Mouse (Mus musculus): Measurements from ENCODE around the gene Anxa2. TPM values are rescaled to one million over a fixed set of nuclear protein-coding genes. Genes with fewer than 3 reads are reported as not detected.

Anxa2 gene
- total RNA-seq, 2 experiments from 2014 or later = 207 to 221 TPM

DNA sequence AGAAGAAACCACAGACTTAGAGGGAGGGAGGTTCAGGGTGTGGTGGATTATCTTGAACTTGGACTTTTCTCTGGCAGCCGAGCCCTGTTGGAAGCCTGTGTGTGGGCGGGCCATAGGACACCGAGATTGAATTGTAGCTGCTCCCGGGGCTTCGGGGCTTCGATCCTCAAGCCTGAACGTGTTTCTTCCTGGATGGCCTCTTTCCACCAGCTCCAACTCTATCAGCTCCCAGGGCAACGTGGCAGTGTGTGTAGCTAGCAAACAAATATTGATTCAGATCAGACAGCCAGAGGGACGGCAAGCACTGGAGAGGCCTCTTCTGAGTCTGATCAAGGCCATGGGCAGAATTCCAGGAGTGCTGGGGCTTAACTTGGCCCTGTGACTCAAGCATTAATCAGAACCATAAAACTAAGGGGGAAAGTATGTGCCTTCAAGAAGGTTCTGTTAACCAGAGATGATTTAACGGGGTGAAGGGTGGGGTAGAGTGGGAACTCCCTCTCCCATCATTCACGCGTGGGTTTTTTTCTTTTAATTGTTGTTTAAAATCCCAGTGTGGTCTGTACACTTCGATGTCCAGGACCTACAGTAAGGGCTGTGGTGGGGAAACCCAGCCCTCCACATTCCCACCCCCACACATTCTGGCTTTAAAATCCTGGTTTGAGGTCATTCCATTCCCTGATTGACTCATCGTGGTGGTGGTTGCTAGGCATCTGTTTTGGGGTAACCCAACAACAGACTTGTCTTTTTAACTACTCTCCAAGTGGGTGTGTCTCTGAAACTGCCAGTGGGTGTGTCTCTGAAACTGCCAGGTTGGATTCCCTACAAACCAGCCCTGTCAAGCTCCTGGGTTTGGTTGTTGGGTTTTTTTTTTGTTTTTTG lies 4.6 kb downstream of the Anxa2 start:
- intact Hi-C loops (cut with DNase I) = loop anchor here (2.0 kb wide), 1 partner anchor 15 kb away; no protein-coding TSS in a partner anchor
- peak; percentile 81 to 83 for DNase-seq

DNA sequence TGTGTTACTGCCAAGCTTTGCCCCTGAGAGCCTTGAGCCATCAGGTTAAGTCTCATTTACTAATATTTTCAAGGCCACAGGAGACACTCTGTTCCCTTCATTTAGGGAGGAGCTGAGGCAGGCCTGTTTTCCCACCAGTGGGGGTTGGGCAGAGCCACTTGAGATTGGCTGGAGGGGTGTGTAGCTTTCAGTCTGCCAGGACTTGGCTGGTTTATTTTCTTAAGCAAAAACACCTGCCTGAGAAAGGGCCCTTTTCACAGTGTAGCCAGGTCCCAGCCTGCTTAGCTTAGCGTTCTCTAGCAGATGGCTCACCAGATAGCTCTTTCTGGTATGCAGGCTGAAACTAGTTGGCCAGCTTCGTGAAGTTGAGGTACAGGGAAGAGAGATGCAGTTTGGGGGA lies 5.6 kb downstream of the Anxa2 start:
- intact Hi-C loops (cut with DNase I) = loop anchor here (2.0 kb wide), 1 partner anchor 14 kb away; no protein-coding TSS in a partner anchor

DNA sequence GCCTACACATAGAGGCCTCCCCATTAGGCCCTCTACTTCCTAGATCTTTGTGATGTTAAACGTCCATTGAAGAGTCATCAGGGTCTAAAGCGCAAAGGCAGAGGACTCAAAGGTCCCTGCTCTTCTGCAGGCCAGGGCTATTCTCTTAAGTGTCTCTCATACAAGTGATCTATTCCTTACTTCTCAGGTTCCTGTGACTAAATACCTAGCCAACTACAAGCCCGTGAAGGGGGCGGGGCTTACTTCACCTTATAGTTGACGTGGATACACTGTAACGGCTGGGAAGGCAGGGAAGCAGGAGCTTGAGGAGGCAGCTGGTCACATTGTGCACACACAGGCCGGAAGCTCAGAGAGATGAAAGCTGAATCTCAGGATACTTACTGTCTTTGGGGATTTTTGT lies 6.5 kb downstream of the Anxa2 start:
- intact Hi-C loops (cut with DNase I) = loop anchor here (2.0 kb wide), 1 partner anchor 13 kb away; no protein-coding TSS in a partner anchor
- DNase-seq = no peak

More for the DNA sequence above, 5.6 kb downstream of the Anxa2 start:
- DNase-seq = peak; percentile 62

- DNase-seq = no peak
- intact Hi-C loops (cut with DNase I) = no loop called here
Observed at GRCm38 (mm10) chr9:69463046-69463445, 9.6 kb downstream of the Anxa2 start.

DNA sequence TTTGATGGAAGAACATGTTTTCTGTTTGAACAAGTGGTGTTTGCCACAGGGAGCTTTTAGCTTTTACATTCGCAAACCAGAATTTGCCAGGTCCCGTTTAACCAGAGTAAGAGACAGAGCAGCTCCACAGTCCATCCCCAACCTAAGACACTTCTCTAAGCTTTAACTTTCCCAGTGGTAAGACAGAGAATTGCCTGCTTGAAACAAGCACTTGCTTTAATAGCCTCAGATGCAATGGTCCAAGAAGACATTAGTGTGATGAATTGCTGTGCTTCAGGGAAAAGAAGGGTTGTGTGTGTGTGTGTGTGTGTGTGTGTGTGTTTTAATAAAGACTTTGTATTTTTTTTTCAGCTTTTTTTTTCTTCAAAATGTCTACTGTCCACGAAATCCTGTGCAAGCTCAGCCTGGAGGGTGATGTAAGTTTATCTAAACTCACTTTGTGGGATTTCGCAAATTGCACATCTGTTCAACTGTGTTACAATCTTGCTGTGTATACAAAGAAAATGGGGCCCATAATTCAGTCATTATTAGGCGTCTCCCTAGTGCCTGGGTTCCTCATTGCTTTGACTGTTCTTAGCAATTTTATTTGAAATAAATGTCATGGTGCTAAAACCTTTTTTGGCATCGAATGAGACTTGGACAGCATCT lies 10.8 kb downstream of the Anxa2 start:
- intact Hi-C loops (cut with DNase I) = no loop called here
- DNase-seq = no peak

DNA sequence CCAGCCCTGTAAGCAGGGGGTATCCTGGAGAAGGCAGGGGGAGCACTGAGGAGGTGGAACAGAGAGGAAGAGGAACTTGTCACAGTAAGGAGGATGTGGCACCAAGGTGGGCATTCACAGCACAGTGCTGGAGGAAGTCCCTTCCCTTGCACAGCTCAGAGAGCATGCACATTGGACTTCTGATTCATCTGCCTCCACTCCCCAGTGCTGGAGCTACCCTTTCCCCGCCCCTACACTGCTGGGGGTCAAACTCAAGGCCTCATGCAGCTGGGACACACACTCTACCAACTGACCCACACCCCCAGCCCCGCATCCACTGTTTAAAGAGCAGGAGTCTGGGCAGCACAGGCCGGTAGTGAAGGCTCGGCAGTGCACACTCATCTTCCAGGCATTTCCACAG lies 12.7 kb downstream of the Anxa2 start:
- no peak for DNase-seq
- intact Hi-C loops (cut with DNase I) = no loop called here

- no peak for DNase-seq
- intact Hi-C loops (cut with DNase I) = no loop called here
Observed at GRCm38 (mm10) chr9:69467310-69467939, 14.0 kb downstream of the Anxa2 start.

GRCm38 (mm10) chr9:69468991-69469390 lies 15.6 kb downstream of the Anxa2 start:
- peak in 1 of 2 experiments; percentile 52 for DNase-seq

DNA sequence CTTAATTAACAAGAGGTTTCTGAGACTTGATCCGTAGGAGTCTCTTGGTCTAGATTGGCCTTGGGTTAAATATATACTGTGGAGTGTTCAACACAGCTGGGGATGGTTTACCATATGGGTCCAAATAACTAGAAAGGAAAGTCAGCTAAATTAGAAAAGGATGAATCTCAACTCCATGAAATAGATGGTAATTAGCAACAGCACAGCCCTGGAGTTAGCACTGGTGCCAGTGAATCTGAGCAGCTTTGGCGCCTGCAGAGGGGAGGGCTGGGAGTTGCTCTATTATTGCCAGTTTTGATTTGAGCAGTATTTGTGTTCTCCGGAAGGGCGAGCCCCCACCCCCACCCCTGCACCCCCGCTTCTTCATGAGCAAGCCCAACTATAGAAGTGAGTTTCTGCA lies 16.9 kb downstream of the Anxa2 start:
- DNase-seq = no peak
- intact Hi-C loops (cut with DNase I) = no loop called here

More at GRCm38 (mm10) chr9:69468991-69469390, 15.6 kb downstream of the Anxa2 start:
- intact Hi-C loops (cut with DNase I) = no loop called here

- intact Hi-C loops (cut with DNase I) = no loop called here
Observed at GRCm38 (mm10) chr9:69470921-69471320, 17.5 kb downstream of the Anxa2 start.

GRCm38 (mm10) chr9:69472724-69473123 lies 19.3 kb downstream of the Anxa2 start:
- intact Hi-C loops (cut with DNase I) = loop anchor here (2.0 kb wide), 1 partner anchor 14 kb away; no protein-coding TSS in a partner anchor
- DNase-seq = peak; percentile 88 to 89

More at GRCm38 (mm10) chr9:69470921-69471320, 17.5 kb downstream of the Anxa2 start:
- DNase-seq = peak in 1 of 2 experiments; percentile 48

DNA sequence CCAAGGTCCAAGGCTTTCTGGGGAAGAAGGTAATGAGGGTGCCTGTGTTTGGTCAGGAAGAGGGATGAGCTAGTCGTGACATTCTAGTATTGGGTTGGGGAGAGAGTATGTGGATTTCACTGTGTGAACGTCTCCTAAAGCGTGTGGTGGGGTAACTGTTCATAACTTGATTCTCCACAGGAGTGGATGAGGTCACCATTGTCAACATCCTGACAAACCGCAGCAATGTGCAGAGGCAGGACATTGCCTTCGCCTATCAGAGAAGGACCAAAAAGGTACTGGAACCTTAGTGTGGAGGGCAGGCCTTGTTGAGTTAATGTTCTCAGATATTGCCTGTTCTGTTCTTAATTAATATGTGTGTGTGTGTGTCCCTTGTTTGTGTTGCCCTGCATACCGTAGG lies 22.5 kb downstream of the Anxa2 start:
- no peak for DNase-seq
- intact Hi-C loops (cut with DNase I) = loop anchor here (5.0 kb wide), 1 partner anchor 34 kb away; no protein-coding TSS in a partner anchor

- intact Hi-C loops (cut with DNase I) = loop anchor here (5.0 kb wide), 1 partner anchor 35 kb away; no protein-coding TSS in a partner anchor
- peak; percentile 65 to 66 for DNase-seq
Observed at GRCm38 (mm10) chr9:69477195-69477823, 23.9 kb downstream of the Anxa2 start.

DNA sequence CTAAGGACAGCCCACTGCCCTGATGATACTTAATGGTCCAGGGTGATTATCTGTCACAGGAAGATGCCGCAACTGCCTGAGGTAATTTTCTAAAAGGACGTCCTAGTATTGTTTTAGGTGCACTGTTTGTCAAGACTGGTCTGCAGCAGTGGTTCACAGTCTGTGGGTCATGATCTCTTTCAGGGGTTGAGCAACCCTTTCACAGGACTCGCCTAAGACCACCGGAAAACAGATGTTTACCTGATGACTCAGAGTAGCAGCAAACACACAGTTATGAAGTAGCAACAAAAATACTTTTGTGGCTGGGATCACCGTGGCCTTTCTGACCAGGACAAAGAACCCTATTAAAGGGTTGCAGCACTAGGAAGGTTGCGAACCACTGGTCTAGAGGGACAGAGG lies 24.4 kb downstream of the Anxa2 start:
- intact Hi-C loops (cut with DNase I) = loop anchor here (5.0 kb wide), 1 partner anchor 36 kb away; no protein-coding TSS in a partner anchor

DNA sequence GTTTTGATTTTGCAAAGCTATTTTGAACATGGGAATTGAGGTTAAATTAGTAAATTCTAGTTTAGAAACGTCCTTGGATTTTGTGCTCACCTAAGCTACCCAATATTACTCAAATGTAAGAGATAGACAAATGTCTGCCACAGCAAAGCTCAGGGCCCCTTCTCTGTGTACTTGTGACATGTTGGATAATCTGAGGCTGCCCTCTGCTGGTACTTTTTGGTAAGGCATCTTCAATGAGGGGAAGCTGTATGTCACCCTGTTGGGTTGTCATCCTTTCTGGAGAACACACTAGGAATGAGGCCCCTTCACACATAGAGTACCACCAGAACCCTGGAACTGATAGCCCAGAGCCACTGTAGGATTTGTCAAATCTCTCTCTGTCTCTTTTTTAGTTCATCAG lies 26.9 kb downstream of the Anxa2 start:
- DNase-seq = peak; percentile 89 to 94
- intact Hi-C loops (cut with DNase I) = loop anchor here (1.0 to 5.0 kb wide), 3 partner anchors 61 to 122 kb away; no protein-coding TSS in a partner anchor

More for the DNA sequence above, 24.4 kb downstream of the Anxa2 start:
- no peak for DNase-seq

GRCm38 (mm10) chr9:69483811-69484210 lies 30.4 kb downstream of the Anxa2 start:
- intact Hi-C loops (cut with DNase I) = loop anchor here (5.0 kb wide), 1 partner anchor 112 kb away; no protein-coding TSS in a partner anchor
- DNase-seq = no peak

GRCm38 (mm10) chr9:69486140-69486539 lies 32.7 kb downstream of the Anxa2 start:
- intact Hi-C loops (cut with DNase I) = no loop called here
- DNase-seq = no peak

GRCm38 (mm10) chr9:69488510-69488909 lies 35.1 kb downstream of the Anxa2 start:
- intact Hi-C loops (cut with DNase I) = no loop called here
- no peak for DNase-seq

DNA sequence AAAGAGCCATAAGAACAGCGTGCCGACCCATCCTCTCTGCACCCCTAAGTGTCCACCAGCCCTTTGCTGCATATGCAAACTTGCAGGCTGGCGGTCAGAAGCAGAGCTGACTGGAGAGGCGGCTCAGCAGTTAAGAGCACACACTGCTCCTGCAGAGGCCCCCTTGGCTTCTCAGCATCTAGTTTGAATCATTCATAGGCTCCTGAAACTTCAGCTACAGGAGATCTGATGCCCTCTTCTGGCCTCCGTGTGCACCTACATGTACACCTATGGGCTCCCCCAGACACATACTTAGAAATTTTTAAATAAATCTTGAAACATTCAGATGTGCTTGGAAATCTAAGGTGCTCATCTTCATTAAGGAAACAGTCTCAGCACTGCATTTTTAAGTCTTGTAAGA lies 35.6 kb downstream of the Anxa2 start:
- intact Hi-C loops (cut with DNase I) = no loop called here
- no peak for DNase-seq

GRCm38 (mm10) chr9:69492809-69493208 lies 39.4 kb downstream of the Anxa2 start:
- intact Hi-C loops (cut with DNase I) = no loop called here
- DNase-seq = no peak
